Mouse (Mus musculus): ENCODE measurements at regions not wholly inside any gene's neighbourhood (a gene's known extent, or its start where the extent isn't known, plus 50 kb on each side); places are given as distances from the start of the nearest gene placed in this dataset.

DNA sequence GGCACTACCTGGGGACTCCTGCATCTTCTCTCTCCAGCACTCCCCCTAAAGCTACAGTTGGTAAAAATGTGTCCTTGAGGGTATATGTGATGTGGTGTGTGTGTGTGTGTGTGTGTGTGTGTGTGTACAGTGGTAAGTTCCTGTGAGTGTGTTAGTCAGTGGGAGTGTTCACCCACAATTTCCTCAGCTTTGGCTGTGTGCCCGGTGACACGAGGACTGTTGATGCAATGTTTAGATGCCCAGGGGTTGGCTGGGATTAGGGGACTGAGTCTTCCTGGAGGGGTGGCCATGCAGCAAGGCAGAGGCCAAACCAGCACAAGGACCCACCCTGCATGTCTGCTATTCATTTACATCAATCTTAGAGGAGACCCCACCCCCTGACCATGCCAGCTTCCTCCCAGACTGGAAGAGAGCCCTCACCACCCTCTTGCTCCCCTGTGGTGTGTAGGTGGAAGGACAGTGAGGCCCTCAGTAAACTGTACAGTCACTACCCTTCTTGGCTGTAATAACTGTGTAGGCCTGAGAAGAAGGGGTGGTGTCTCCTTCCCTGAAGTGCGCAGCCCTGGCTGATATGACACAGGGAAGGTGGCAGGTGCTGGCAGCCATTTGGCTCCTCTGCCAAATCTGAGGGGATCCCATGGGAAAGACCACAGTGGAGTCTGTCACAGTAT, 75.8 kb upstream of the Gm26897 start:
- TF ChIP-seq CTCF (IDR thresholded peaks at IDR 0.05) (no peak), POLR2A (IDR thresholded peaks at IDR 0.05; ENCODE audit: insufficient read depth, low read depth, low read length) (no peak), EP300 (IDR thresholded peaks at IDR 0.05; ENCODE audit: insufficient read depth, low read depth, low read length) (no peak)
